Mouse (Mus musculus) heart, adult 9 months (tissue): ENCODE measurements around the gene Btd.

Experiments
- DNase-seq, 2 experiments: peaks; one replicate each; pipeline ENCODE4 v3.0.0; 2022; ENCODE audit warnings: low spot score in 2 of 2

Btd gene

GRCm38 (mm10) chr14:31700376-31700775 lies 59.5 kb downstream of the Btd start:
- DNase-seq = no peak

DNA sequence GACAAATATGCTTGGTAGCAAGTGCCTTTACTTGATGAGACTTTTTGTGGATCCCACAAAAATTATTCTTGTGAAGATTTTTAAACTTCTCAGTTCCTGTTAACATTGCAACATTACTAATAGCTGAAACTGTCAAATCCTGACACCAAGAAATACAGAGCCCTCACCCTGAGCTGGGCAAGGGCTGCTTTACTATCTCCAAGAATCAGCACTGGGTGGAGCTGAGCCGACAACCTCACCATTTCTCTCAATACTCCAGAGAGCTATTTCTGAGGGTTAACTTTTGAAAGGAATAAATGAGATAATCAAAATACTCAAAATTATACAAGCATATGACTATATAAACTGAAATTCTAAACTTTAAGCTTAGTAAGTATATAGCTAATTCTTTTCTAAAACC lies 68.5 kb downstream of the Btd start:
- no peak for DNase-seq

- no peak for DNase-seq
These were observed 74.8 kb downstream of the Btd start for GRCm38 (mm10) chr14:31715669-31716068.

DNA sequence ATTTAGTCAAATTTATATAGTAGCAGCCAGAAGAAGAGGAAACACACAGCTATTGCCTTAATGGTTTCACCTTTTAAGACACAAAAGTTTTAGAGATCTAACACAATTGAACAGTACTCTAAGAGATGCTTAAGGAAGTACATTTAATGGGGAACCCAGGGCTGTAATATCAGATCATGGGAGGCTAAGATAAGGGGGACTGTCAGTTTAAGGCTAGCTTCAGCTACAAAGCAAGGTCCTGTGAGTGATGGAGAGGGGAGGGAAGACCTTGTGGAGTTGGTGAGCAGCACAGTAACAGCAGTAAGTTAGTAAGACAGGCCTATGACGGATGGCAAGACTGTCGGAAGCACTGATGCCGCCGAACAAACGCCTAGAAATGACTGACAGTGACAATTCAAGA lies 76.5 kb downstream of the Btd start:
- DNase-seq = no peak
